17 mouse cellular contexts compared by ENCODE assay signal in the genomic region with DNA sequence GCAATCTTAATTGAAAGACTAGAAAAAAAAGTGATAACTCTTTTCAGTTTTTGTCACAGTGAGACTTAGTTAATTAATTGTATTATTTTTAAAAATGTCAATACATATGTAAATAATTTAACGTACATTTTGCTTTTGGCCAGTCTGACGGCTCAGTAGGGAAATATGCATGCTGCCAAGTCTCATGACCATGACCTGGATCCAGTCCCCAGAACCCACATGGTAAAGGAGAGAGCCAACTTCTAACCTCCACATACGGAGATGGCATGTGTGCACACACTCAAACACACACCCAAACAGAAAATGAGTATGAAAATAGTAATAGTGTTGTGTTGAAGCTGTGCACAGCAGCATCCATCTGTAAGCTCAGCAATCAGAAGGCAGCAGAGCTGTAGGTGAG.
"Had no signal": no experiment of that assay in that cellular context is flagged by ENCODE, and none has a peak within 500 bp of the region (broad histone marks: within the 10 kb centered on the region; RNA-seq: fewer than 3 reads in every experiment).

No protein-coding gene starts in this region.

- DNase-seq: gastrocnemius, adult 2 months; gastrocnemius, postnatal 10 days; gastrocnemius, postnatal 25 days; heart, adult 18-20 months; heart, postnatal 10 days; heart, postnatal 4 days; kidney, adult 11 months; kidney, adult 2 months; kidney, adult 9 months; kidney, postnatal 14 days; kidney, postnatal 36 days; layer of hippocampus, adult 9-11 months; layer of hippocampus, postnatal 36 days had no signal

- ATAC-seq: hindbrain, embryonic 16.5 days; inflammation-experienced regulatory T-cells, adult 6 months; intestine, embryonic 15.5 days; liver, embryonic 12.5 days had no signal
